Mouse (Mus musculus) right cerebral cortex, adult 18-20 months (tissue): ENCODE results near the gene Atxn2.

Source experiments
- DNase-seq: peaks from one replicate; pipeline ENCODE4 v3.0.0; 2022; ENCODE audit warnings: mixed read lengths

The Atxn2 gene

GRCm38 (mm10) chr5:121818401-121818800 lies 107.3 kb downstream of the Atxn2 start:
- no peak for DNase-seq

GRCm38 (mm10) chr5:121818862-121819261 lies 107.7 kb downstream of the Atxn2 start:
- no peak for DNase-seq

- DNase-seq, result no peak
These were observed 108.4 kb downstream of the Atxn2 start for GRCm38 (mm10) chr5:121819559-121819958.

- no peak for DNase-seq
These were observed 109.0 kb downstream of the Atxn2 start for GRCm38 (mm10) chr5:121820161-121820560.

GRCm38 (mm10) chr5:121820657-121821056 lies 109.5 kb downstream of the Atxn2 start:
- no peak for DNase-seq

- no peak for DNase-seq
These were observed 110.0 kb downstream of the Atxn2 start for GRCm38 (mm10) chr5:121821116-121821515.

GRCm38 (mm10) chr5:121821552-121821951 lies 110.4 kb downstream of the Atxn2 start:
- DNase-seq, result no peak

GRCm38 (mm10) chr5:121822786-121823505 lies 111.8 kb downstream of the Atxn2 start:
- no peak for DNase-seq

GRCm38 (mm10) chr5:121823668-121824067 lies 112.5 kb downstream of the Atxn2 start:
- no peak for DNase-seq

- DNase-seq, result no peak
These were observed 113.0 kb downstream of the Atxn2 start for GRCm38 (mm10) chr5:121824121-121824520.

GRCm38 (mm10) chr5:121825606-121826005 lies 114.5 kb downstream of the Atxn2 start:
- DNase-seq, result no peak

- DNase-seq, result no peak
These were observed 116.7 kb downstream of the Atxn2 start for GRCm38 (mm10) chr5:121827876-121828275.

GRCm38 (mm10) chr5:121828491-121829432 lies 117.6 kb downstream of the Atxn2 start:
- peak; percentile 64 for DNase-seq

- DNase-seq, result no peak
These were observed 120.0 kb downstream of the Atxn2 start for GRCm38 (mm10) chr5:121831002-121831601.

- DNase-seq, result no peak
These were observed 121.4 kb downstream of the Atxn2 start for GRCm38 (mm10) chr5:121832376-121833155.

- DNase-seq, result no peak
These were observed 122.0 kb downstream of the Atxn2 start for GRCm38 (mm10) chr5:121833159-121833558.

- DNase-seq, result no peak
These were observed 122.6 kb downstream of the Atxn2 start for GRCm38 (mm10) chr5:121833572-121834240.

- DNase-seq, result no peak
These were observed 123.1 kb downstream of the Atxn2 start for GRCm38 (mm10) chr5:121834241-121834606.

- DNase-seq, result no peak
These were observed 124.0 kb downstream of the Atxn2 start for GRCm38 (mm10) chr5:121834991-121835747.

- DNase-seq, result peak; percentile 49
These were observed 125.0 kb downstream of the Atxn2 start for GRCm38 (mm10) chr5:121835949-121836691.
